Mouse (Mus musculus) E14TG2a.4 (cell line): ENCODE data around the gene Defb36.

Experiments
- CTCF ChIP-seq: conservative IDR thresholded peaks from 2 replicates; pipeline ENCODE4 v1.5.1; 2014; ENCODE audit warnings: low read length
- POU5F1 ChIP-seq: IDR thresholded peaks from 2 replicates; pipeline ENCODE4 v1.6.1; 2014; ENCODE audit warnings: low read length, borderline replicate concordance

DNA sequence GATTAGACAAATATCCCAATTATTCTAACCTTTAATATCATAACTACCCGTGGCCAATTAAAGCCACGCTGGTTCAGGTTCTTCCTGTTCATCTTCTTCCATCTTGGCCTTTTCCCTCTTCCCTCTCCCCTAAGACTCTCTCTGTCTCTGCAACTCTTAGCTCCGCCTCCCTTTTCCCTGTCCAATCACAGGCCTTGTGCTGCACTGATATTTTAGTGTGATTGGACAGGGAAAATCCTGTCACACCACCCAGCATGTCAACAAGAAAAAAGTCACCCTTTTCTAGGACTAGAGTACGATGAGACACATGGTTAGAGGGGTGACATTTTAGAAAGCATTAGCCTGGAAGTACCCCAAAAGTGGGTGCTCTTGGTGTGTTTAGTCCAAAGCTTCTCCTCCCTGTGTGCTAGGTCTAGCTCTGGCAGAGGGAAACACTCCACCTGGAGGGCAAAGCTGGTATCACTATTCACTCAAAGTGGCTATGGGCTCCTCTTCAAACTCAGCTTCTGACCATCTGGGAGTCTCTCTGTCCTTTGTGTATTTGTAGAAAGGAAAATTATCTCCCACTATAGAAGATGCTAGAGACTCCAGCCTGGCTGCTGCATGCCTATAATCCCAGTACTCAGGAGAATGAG lies 17.1 kb upstream of the Defb36 start:
- TF ChIP-seq CTCF: peak; percentile 49
- TF ChIP-seq POU5F1: no peak
